Mouse (Mus musculus) naive thymus-derived CD4-positive, alpha-beta T cell, adult 2 months (primary cell): ENCODE data around the gene Pik3cg.
"Not testable (repeated sequence)": the region's sequence is repeated elsewhere in the genome, so short reads cannot be mapped to it uniquely, and the experiment has no call there.

ENCODE experiments used
- DNase-seq: peaks from one replicate; pipeline ENCODE4 v3.0.0-alpha.2; 2011; ENCODE audit warnings: low read depth

The Pik3cg gene

DNA sequence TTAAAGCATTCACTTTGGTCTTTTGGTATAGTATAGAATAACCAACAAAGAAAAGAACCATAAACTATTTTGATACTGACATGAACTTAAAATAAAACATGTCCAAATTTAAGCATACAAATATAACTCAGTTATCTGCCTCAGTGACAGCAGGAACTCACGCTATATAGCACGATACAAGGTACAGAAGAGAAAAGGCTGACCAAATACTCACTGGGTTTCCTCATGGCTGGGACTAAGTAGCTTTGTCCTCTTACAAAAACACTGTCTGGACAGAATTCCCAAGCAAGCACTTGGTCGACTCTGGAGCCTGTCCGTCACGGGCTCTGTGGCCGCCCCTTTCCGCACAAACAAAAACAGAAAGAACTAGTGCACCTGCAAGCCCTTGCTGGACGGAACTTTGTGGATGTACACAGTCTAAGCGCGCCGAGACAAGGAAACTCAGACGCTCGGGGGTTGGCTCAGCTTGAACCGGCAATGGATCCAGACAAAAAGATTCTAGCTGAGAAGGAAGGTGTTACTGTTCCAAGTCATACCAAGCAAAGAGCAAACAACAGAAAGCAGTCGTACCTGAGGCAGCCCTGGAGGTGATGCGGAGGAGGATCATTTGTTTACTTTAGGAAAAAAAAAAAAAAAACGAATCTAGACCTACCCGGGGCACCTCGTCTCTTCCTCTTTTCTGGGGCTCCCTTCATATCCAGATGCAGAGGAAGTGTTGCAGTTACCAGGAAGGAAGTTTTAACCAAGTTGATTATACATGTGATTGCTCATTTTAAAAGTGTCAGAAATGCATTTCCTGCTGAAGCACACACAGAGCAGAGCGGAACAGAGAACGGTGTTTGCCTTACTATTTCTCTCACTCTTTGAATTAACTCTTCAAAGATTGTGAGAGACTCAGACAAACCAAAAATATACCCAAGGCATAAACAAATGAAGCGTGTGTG is at the start of gene Pik3cg:
Gene Pik3cg, minus strand, starts transcription at position 712 of the 944 bp plus-strand sequence.
- peak; percentile 74 for DNase-seq

DNA sequence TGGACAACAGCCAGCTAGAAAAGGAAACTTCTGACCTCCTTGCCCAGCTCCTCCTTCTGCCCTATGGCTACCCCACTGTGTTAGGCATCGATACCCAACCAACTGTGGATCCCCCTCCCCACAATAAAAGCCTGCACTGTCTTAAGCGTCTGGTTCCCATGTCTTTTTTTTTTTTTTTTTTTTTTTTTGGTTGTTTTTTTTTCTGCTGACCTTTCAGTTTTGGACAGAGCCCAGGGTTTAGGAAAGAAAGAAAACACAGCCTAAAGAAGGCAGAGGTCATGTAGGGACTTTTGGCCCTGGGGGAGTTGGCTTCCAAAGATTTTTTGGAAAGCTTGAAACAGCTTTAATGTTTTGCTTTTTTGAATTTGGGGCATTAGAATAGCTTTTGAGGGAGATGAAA is 40.0 kb upstream of the Pik3cg start:
- no peak for DNase-seq

DNA sequence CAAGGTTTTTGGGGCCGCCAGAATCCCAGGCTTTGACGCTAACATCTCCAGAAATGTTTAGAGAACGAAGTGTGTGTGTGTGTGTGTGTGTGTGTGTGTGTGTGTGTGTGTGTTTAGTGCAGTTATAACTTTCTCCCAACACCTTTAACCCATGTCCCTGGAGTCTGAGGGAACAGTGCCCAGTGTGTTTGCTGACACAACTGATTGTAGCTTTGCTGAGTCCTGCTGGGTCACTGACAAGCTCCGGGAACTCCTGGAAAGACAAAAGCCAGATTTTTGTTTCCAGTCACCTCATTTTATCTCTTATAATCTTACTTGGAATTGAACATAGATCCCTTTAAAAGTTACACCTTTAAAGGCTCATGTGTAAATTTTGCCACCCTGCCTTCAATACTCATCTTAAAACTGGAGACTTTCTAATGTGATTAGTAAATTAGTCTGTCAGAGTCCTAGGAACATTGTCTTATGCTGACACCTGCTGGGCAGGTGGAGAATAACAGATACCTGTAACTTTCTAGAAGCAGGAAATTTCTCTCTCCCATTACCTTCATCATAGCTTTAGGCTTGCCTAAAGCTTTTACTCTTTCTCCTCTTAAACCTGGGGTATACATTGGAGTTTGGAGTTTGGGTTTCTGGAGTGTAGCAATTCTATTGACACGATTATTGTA is 37.2 kb upstream of the Pik3cg start:
- DNase-seq: peak; percentile 79

- DNase-seq: no peak
Measured at GRCm38 (mm10) chr12:32243586-32243985, 35.1 kb upstream of the Pik3cg start.

GRCm38 (mm10) chr12:32239134-32239533 is 30.7 kb upstream of the Pik3cg start:
- DNase-seq: not testable (repeated sequence)

- no peak for DNase-seq
Measured at GRCm38 (mm10) chr12:32238433-32238832, 30.0 kb upstream of the Pik3cg start.

- no peak for DNase-seq
Measured at GRCm38 (mm10) chr12:32237839-32238238, 29.4 kb upstream of the Pik3cg start.

- DNase-seq: no peak
Measured at GRCm38 (mm10) chr12:32237139-32237538, 28.7 kb upstream of the Pik3cg start.

- no peak for DNase-seq
Measured at GRCm38 (mm10) chr12:32236450-32236849, 28.0 kb upstream of the Pik3cg start.

GRCm38 (mm10) chr12:32233871-32234270 is 25.4 kb upstream of the Pik3cg start:
- no peak for DNase-seq

DNA sequence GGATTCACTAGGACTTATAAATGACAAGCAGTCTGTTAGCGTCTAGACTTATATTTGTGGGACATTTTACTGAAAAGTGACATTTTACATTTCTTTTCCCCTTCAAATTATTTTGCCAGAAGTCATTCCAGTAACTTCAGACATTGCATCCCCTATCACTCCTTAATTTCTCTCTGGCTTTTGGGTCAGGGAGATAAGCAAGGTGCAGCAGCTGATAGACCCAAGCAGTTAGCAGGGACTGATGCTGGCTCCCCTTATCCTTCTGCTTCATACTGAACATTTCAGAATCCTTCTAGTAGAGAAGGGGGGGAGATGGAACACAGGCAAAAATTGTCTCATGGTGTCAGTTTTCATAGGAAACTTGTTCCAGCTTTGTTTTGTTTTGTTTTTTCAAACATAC is 22.9 kb upstream of the Pik3cg start:
- DNase-seq: no peak

- no peak for DNase-seq
Measured at GRCm38 (mm10) chr12:32223629-32224028, 15.2 kb upstream of the Pik3cg start.

DNA sequence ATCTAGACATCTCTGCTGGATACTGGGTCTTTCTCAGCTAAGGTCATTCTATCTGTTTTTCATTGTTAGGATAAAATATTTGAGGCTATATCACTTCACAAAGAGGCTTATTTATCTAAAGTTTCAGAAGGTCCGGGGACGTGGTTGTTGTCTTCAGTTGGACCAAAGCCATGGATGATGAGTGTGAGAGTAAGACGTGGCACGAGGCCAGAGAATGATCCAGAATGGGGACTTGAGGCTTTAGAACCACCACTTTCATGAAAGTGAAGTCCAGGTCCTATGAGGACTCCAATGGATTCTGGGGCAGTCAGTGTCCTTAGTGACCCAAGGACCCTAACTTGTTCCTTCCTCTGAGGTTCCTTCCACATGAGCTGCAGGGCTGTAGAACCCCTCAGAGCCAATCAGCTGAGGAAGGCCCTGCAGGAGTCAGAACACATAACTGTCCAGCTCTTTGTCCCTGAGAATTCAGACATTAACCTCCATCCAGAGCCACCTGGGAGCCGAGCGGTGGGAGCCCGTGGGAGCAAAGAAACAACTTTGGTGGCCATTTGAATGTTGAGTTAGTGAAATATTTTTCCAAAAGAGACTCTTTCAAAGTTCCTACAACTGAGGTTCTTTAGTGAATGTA is 14.4 kb upstream of the Pik3cg start:
- DNase-seq: no peak

- no peak for DNase-seq
Measured at GRCm38 (mm10) chr12:32220387-32220786, 11.9 kb upstream of the Pik3cg start.

DNA sequence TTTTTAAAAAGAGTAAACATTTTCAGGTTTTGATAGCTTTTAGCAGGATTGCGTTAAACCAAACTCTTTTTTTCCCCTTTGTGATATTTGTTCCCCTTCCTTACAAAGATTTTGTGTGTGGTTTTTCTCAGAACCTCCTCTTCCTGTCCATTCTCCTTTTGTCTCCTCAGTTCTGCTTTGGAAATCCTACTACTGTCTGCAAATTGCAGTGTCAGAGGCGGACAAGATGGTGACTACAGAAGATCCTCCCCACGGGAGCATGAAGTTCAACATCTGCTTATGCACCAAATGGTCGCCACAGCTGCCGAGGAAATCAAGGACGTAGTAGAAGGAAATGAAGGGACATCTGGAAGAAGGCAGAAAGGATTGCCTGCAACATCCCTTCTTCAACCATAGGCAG is 6.7 kb upstream of the Pik3cg start:
- DNase-seq: no peak

DNA sequence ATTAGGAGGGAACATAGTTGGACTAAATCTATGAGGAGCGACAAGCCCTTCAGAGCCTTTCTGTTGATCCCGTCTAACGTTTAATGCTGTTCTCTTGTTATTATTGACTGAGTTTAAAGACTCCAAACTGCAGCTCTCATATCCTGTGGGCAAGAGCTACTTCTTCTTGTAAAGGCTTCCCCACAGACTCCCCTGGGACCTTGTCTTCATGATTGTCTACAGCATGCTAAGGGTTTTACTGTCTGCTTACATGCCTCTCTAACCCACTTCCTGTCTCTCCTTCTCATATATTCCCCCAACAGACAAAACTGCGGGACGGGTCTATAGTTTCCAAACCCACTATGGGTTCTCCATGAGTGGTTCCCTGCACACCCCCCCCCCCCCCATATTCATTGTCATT is 4.2 kb upstream of the Pik3cg start:
- DNase-seq: peak; percentile 49

DNA sequence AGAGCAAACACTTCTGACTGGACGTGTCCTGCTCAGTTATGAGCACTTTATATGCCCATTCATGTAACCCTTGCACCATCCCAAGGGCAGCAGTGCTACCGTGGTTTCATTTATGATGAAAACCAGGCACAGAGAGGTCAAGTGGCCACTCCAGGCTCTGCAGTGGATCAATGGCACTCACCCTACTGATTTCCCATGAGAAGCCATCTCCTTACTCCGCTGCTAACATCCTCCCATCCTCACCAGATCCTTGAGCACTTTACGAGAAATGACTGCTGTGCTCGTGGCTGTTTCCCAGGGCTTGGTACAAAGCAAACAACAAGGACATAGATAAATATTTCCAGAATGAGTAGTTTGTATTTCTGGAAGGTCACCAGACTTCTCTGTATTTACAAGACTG is 3.7 kb upstream of the Pik3cg start:
- DNase-seq: no peak

GRCm38 (mm10) chr12:32211257-32211656 is 2.8 kb upstream of the Pik3cg start:
- DNase-seq: no peak

DNA sequence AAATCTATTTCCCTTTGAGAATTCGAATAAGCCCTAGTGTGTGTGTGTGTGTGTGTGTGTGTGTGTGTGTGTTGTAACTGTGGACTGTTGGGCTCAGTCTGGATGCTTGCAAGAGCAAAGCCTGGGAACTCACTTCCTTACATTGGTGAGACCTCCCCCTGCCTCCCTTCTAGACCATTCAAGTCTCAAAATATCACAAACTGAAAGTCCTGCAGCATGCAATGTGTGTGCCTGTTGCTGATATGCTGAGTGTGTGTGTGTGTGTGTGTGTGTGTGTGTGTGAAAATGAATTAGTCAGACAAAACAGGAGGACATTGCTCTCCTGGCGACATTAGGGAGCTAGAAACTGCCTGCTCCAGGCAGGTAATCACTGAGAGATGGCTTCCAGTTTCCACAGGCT is 492 bp upstream of the Pik3cg start:
- no peak for DNase-seq

DNA sequence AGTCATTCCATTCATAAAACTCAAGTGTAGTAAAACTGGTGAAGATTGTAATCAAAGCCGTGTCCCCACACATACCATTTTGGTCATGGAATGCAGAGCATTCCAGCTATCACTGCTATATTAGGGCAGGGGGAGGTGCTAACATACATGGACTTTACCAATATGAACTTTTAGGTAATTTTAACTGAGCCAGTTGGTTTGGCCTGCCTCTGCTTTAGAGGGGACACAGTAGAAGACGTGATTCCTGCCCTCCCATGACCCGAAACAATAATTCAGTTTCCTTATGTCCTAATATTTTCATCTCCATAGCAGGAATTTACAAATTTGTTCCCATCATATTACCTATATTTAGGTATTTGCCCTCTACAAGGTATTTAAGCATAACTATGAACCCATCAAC is 1.3 kb downstream of the Pik3cg start:
- no peak for DNase-seq

GRCm38 (mm10) chr12:32203695-32204094 is 4.8 kb downstream of the Pik3cg start:
- DNase-seq: no peak

GRCm38 (mm10) chr12:32202583-32202982 is 5.9 kb downstream of the Pik3cg start:
- no peak for DNase-seq

GRCm38 (mm10) chr12:32201932-32202331 is 6.5 kb downstream of the Pik3cg start:
- no peak for DNase-seq
